Mouse (Mus musculus): ENCODE results near the gene Acbd5. TPM values are rescaled to one million over a fixed set of nuclear protein-coding genes. Genes with fewer than 3 reads are reported as not detected.

Acbd5 gene
- polyA plus RNA-seq, 1 experiment from 2014 or later, result 67.9 TPM

DNA sequence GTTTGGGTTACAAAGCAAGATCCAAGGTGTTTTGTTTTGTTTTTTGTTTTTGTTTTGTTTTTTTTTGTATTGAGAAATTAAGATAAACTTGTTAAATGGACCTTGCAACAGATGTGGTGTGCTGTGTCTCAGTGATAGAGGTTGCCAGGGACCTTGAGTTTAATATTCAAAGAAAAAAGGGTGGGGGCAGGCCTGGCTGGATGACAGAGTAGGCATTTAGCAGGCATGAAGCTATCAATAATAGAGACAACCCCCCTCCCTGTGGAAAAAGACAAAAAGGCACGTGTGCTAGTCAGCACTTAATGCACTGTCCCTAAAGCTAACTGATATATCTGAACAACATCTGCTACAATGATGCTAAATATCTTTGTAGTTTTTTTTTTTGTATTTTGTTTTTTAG, 3.4 kb downstream of the Acbd5 start:
- Histone ChIP-seq H3K36me3 (peaks cover 4% of the 10 kb centered on the region; the same call in 1 of the 2 replicates), H3K27me3 (no peaks in the 10 kb centered on the region), H3K4me1 (0 out of 2 replicates have a peak, but pooled peaks cover 3% of the 10 kb centered on the region), H3K4me2 (replicated peaks) (no peak overlapping the region), H3K9me3 (replicated peaks) (no peaks in the 10 kb centered on the region), H3K4me3 (no peak overlapping the region), H3K27ac (no peak overlapping the region), H3K9ac (no peak overlapping the region)
- no peak for ATAC-seq (ENCODE audit: low FRiP score)
- 70% methylated on average over 1 of the region's 1 CpGs for WGBS

DNA sequence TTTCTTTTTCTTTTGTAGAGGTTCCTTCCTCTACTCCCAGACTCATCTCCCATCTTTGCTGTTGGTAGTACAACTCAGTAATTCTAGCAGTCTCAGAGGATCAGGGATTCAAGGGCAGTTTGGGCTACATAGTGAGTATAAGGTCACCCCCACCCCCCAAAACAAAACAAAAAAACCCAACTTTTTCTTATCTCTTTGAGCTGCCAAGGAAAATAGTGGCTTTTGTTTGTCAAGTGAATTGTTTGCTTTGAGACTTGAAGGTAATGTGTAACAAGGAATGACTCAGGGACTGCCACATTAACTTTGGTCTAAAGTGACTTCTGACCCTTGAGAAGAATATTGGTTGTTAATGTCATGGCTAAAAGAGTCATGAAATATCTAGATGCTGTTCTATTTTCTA, 7.9 kb downstream of the Acbd5 start:
- Histone ChIP-seq H3K9me3 (replicated peaks) (no peaks in the 10 kb centered on the region), H3K4me3 (no peak overlapping the region), H3K9ac (no peak overlapping the region), H3K27ac (no peak overlapping the region), H3K27me3 (no peaks in the 10 kb centered on the region), H3K4me1 (no peaks in the 10 kb centered on the region), H3K4me2 (replicated peaks) (no peak overlapping the region), H3K36me3 (peaks cover 34% of the 10 kb centered on the region)
- ATAC-seq (ENCODE audit: low FRiP score), result no peak

DNA sequence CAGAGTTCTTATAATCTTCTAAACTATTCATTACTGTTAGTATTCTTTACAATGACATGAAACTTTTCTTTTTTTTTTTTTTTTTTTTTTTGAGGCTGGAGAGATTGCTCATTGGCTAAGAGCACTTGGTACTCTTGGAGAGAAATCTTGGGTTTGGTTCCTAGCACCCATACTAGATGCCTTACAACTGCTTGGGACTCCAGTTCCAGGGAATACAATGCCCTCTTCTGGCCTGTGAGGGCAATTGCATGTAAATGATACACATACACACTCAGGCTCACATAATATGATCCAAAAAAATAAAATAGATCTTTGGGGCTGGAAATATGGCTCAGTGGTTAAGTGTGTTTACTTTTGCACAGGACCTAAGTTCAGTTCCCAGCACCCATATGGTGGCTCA, 8.8 kb downstream of the Acbd5 start:
- H3K27me3 ChIP-seq, result no peaks in the 10 kb centered on the region
- no peaks in the 10 kb centered on the region for H3K4me1 ChIP-seq
- no peak overlapping the region for H3K27ac ChIP-seq
- H3K4me3 ChIP-seq, result no peak overlapping the region
- ATAC-seq (ENCODE audit: low FRiP score), result no peak
- no peak overlapping the region for H3K9ac ChIP-seq
- H3K36me3 ChIP-seq, result peaks cover 43% of the 10 kb centered on the region
- H3K4me2 ChIP-seq (replicated peaks), result no peak overlapping the region
- H3K9me3 ChIP-seq (replicated peaks), result no peaks in the 10 kb centered on the region

DNA sequence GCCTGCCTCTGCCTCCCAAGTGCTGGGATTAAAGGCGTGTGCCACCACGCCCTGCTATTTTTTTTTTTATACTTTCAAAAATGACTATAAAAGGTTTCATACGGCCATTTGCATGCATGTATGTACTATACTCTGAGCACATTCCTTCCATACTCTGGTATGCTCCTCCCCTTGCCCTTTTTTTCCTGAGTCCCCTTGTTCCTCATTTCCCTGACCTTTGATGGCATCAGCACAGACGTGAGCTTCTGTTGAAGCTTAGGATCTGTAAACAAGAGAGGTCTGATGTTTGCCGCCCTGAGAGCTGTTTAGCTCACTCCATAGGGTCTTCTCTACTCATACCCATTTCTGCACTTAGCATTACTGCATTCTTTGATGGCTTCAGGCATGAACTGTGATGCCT, 9.7 kb downstream of the Acbd5 start:
- no peak overlapping the region for H3K9ac ChIP-seq
- H3K4me2 ChIP-seq (replicated peaks), result no peak overlapping the region
- H3K36me3 ChIP-seq, result peaks cover 45% of the 10 kb centered on the region
- no peak for ATAC-seq (ENCODE audit: low FRiP score)
- H3K27ac ChIP-seq, result no peak overlapping the region
- H3K4me3 ChIP-seq, result no peak overlapping the region
- H3K9me3 ChIP-seq (replicated peaks), result no peaks in the 10 kb centered on the region
- WGBS, result 93% methylated on average over 5 of the region's 5 CpGs
- H3K4me1 ChIP-seq, result no peaks in the 10 kb centered on the region
- H3K27me3 ChIP-seq, result no peaks in the 10 kb centered on the region

DNA sequence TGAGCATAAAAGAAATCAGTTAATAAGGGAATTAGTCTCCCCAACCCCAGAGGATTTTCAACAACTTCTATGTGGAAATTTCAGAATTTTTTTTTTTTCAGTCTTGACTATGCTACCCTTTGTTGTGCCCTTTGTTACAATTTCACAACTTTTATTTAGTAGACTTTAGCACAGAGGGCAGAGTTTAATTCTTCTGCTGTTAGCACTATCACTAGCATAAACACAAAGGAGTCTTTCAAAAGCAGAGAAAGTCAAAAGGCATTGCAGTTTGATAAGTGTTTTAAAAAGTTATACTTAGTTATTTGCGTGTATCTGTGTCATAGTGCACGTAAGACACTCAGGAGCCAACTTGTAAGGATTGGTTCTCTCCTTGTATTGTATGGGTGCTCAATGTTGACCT, 10.6 kb downstream of the Acbd5 start:
- Histone ChIP-seq H3K27me3 (no peaks in the 10 kb centered on the region), H3K9me3 (replicated peaks) (no peaks in the 10 kb centered on the region), H3K4me1 (no peaks in the 10 kb centered on the region), H3K4me2 (replicated peaks) (no peak overlapping the region), H3K4me3 (no peak overlapping the region), H3K27ac (no peak overlapping the region), H3K9ac (no peak overlapping the region), H3K36me3 (peaks cover 51% of the 10 kb centered on the region)
- no peak for ATAC-seq (ENCODE audit: low FRiP score)
- 98% methylated on average over 2 of the region's 2 CpGs for WGBS

DNA sequence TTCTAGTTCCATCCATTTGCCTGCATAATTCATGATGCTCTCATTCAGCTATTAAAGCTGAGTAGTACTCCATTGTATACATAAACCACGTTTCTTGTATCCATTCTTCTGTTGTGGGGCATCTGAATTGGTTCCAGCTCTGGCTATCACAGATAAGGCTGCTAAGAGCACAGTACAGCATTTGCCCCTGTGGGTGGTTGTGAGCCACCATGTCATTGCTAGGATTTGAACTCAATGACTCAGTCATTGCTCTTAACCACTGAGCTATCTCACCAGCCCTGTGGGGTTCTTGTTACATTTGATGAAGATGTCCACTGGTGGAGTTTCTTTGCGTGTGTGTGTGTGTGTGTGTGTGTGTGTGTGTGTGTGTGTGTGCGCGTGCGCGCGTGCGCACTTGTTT, 16.6 kb downstream of the Acbd5 start:
- no peak overlapping the region for H3K4me2 ChIP-seq (replicated peaks)
- H3K4me1 ChIP-seq, result no peaks in the 10 kb centered on the region
- peaks cover 69% of the 10 kb centered on the region for H3K36me3 ChIP-seq
- H3K9ac ChIP-seq, result no peak overlapping the region
- H3K27ac ChIP-seq, result no peak overlapping the region
- WGBS, result 96% methylated on average over 8 of the region's 8 CpGs
- ATAC-seq (ENCODE audit: low FRiP score), result no peak
- H3K9me3 ChIP-seq (replicated peaks), result no peaks in the 10 kb centered on the region
- no peaks in the 10 kb centered on the region for H3K27me3 ChIP-seq
- no peak overlapping the region for H3K4me3 ChIP-seq

DNA sequence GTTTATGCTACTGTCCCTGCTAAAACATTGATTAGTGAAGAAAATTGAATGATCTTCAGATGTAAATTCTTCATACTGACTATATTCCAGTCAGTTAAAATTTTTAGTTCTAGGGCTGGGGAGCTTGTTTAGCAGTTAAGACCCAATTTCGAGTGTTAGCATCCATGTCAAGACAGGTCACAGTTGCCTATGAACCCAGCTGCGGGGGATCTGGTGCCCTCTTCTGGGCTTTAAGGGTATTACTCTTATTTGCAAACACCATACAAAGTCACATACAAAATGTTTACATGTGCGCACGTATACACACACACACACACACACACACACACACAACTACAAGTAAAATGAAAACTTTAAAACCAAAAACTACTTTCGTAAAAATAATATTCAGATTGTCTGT, 24.2 kb downstream of the Acbd5 start:
- no peaks in the 10 kb centered on the region for H3K27me3 ChIP-seq
- whole genome bisulfite sequencing, result 51% methylated on average over 5 of the region's 5 CpGs
- H3K9me3 ChIP-seq (replicated peaks), result no peaks in the 10 kb centered on the region
- H3K36me3 ChIP-seq, result peaks cover 70% of the 10 kb centered on the region
- H3K9ac ChIP-seq, result no peak overlapping the region
- no peak for ATAC-seq (ENCODE audit: low FRiP score)
- no peak overlapping the region for H3K4me3 ChIP-seq
- H3K4me2 ChIP-seq (replicated peaks), result no peak overlapping the region
- H3K4me1 ChIP-seq, result no peaks in the 10 kb centered on the region
- H3K27ac ChIP-seq, result no peak overlapping the region

DNA sequence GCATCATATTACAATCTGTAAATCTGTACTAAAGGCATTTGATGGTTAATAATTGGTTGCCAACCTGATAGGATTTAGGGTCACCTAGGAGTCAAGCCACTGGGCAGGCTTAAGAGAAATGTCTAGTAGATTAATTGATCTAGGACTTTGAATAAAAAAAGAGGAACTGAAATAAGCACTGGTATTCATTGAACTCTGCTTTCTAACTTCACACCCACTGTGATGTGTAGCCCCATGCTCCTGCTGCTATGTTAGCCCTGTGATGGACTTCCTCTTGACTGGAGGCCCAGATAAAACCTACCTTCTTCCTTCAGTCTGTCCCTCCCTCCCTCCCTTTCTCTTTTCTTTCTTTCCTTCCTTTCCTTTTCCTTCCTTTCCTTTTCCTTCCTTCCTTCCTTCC, 29.1 kb downstream of the Acbd5 start:
- H3K4me3 ChIP-seq, result no peak overlapping the region
- peaks cover 45% of the 10 kb centered on the region for H3K36me3 ChIP-seq
- no peak overlapping the region for H3K9ac ChIP-seq
- no peak overlapping the region for H3K4me2 ChIP-seq (replicated peaks)
- H3K4me1 ChIP-seq, result no peaks in the 10 kb centered on the region
- H3K27ac ChIP-seq, result no peak overlapping the region
- no peak for ATAC-seq (ENCODE audit: low FRiP score)
- no peaks in the 10 kb centered on the region for H3K27me3 ChIP-seq
- H3K9me3 ChIP-seq (replicated peaks), result no peaks in the 10 kb centered on the region

DNA sequence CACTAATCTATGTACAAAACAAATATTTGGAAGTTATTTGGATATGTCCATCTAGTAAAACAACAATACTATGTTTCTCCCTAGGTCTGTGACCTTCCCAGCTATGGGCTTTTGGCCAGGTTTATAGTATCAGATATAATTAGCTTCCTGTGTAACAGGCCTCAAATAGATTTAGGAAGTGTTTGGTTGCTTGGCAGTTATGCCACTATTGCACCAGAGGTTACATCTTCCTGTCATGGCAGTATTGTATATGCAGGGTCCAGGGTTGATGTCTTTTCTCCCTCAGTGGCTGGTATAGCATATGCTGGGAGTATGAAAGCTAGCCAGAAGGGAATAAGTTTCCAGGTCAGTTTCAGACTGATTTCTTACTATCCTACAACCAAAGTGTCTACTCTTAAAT, 34.3 kb downstream of the Acbd5 start:
- H3K4me1 ChIP-seq, result no peaks in the 10 kb centered on the region
- no peak overlapping the region for H3K4me2 ChIP-seq (replicated peaks)
- no peak for ATAC-seq (ENCODE audit: low FRiP score)
- H3K27ac ChIP-seq, result no peak overlapping the region
- H3K9me3 ChIP-seq (replicated peaks), result no peaks in the 10 kb centered on the region
- H3K9ac ChIP-seq, result no peak overlapping the region
- peaks cover 14% of the 10 kb centered on the region for H3K36me3 ChIP-seq
- H3K27me3 ChIP-seq, result no peaks in the 10 kb centered on the region
- no peak overlapping the region for H3K4me3 ChIP-seq

DNA sequence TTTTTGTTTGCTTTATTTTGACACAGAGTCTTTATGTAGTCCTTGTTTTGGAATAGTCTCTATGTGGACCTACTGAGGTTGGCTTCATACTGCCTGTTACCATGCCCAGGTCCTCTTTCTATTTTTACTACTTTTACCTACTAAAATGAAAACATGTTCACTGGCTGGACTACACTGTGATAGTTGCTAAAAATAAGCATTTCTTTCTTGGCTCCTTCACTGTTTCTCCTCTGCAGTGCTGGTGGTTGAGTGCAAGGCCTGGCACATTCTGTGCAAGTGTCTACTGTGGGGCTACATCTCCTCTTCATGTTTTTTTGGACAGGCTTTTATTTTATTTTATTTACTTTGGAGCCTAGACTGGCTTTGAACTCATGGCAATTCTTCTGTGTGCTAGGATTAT, 51.6 kb downstream of the Acbd5 start:
- H3K27ac ChIP-seq, result no peak overlapping the region
- peaks cover 17% of the 10 kb centered on the region for H3K36me3 ChIP-seq

DNA sequence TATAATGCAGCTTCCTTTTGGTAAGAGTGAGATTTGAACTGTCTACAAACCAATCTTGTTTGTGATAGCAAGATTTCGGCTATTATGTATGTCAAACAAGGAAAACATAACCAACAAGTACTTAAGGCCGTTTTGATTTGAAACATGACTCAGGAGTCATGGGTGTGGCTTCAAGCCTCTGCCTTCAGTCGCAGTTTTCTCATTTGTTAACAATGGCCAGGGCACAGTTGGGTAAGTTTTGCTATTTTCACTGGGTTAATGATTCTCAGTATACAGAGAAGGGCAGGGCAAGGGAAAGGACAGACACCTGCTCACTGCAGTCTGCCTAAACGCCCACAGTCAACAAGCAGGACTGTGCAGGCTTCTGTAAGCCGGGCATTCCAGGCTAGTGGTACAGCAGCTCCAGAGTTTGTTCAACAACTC, 87.2 kb downstream of the Acbd5 start:
- Histone ChIP-seq H3K36me3 (no peaks in the 10 kb centered on the region), H3K9me3 (replicated peaks) (no peaks in the 10 kb centered on the region), H3K27me3 (no peaks in the 10 kb centered on the region), H3K4me3 (peak overlapping the region; percentile 79), H3K9ac (peak overlapping the region; percentile 77), H3K4me1 (peaks cover 29% of the 10 kb centered on the region), H3K4me2 (replicated peaks) (peak overlapping the region; percentile 79), H3K27ac (peak overlapping the region; percentile 99; the same call in 1 of the 2 replicates)
- 9% methylated on average over 5 of the region's 5 CpGs for WGBS
- ATAC-seq (ENCODE audit: low FRiP score), result no peak; the same call in 1 of the 2 replicates

More for the DNA sequence above, 51.6 kb downstream of the Acbd5 start:
- ATAC-seq (ENCODE audit: low FRiP score), result no peak
- no peaks in the 10 kb centered on the region for H3K4me1 ChIP-seq
- H3K9ac ChIP-seq, result no peak overlapping the region
- H3K27me3 ChIP-seq, result no peaks in the 10 kb centered on the region
- no peak overlapping the region for H3K4me2 ChIP-seq (replicated peaks)
- no peaks in the 10 kb centered on the region for H3K9me3 ChIP-seq (replicated peaks)
- H3K4me3 ChIP-seq, result no peak overlapping the region

DNA sequence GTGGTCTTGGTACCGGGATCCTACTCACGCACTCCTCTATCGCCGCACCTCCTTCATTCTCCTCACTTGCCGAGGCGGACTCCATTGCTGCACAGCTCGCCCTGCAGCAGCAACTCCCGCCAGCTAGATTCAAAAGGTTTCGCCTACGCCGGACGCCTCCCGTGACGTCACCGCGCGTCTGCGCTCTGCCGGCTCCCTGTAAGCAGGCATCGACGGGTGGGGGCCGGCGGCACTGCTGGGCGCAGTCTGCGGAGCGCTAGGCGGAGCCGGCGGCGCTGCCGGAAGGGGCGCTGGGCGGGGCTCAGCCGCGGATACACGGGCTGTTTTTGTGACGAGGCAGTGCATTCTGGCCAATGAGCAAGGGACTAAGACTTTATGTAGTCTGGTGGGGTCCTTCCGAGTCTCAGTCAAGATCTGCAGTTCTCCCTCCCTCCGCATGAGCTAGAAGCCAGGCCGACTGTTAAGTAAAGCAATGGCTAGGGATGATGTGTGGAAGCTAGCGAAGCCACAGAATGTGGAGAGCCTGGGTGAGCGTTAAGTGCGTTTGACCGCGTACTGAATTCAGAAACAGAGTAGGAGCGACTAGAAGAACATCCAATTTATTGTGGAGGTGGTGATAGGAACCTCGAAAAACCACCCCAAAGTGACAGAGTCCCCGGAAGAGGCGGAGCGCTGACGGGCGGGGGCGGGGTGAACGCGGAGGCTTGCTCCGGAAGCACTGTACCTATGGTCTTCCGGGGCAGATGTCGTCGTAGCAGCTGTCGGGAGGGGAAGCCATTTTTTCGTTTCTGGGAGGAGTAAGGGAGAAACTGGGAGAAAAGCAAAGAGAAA, 88.0 kb downstream of the Acbd5 start, which contains the start of the genes Mastl and Yme1l1:
Mastl (minus strand) TSS at position 248 of the 831 bp plus-strand sequence.
Yme1l1 (plus strand) TSS at position 593 of the 831 bp plus-strand sequence.
- WGBS, result under 1% methylated on average over 61 of the region's 61 CpGs
- Histone ChIP-seq H3K4me1 (peaks cover 29% of the 10 kb centered on the region), H3K27me3 (no peaks in the 10 kb centered on the region), H3K4me2 (replicated peaks) (peak within 1 kb of the TSS; percentile 79), H3K9ac (peak within 1 kb of the TSS; percentile 77), H3K27ac (peak within 1 kb of the TSS; percentile 99), H3K36me3 (peaks cover 1% of the 10 kb centered on the region; the same call in 1 of the 2 replicates), H3K4me3 (peak within 1 kb of the TSS; percentile 79), H3K9me3 (replicated peaks) (no peaks in the 10 kb centered on the region)
- peak; percentile 98 for ATAC-seq (ENCODE audit: low FRiP score)

DNA sequence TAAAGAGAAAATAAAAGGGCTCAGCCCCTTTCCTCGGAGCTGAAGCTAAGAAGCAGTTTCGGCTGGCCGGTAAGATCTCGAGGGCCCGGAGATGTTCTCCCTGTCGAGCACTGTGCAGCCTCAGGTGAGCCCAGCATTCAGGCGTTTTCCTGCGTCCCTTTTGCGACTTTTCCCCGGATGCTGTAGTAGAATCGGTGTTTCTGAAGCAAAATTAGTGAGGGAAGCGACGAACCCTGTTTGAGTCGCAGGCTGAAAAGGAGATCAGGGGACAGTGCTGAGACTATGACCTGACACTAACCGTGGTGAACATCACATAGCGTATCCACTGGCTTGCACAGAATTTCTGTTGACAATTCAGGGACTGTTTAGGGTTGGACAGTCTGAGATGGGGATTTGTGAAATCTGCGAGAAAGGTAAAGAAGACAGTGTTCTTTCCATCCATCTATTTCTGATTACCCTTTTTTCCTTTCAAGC, 88.7 kb downstream of the Acbd5 start:
- peaks cover 29% of the 10 kb centered on the region for H3K4me1 ChIP-seq
- peak overlapping the region; percentile 77 for H3K9ac ChIP-seq
- H3K27me3 ChIP-seq, result no peaks in the 10 kb centered on the region
- peaks cover 6% of the 10 kb centered on the region for H3K36me3 ChIP-seq
- WGBS, result under 1% methylated on average over 17 of the region's 17 CpGs
- ATAC-seq (ENCODE audit: low FRiP score), result peak; percentile 36
- peak overlapping the region; percentile 99 for H3K27ac ChIP-seq
- H3K4me2 ChIP-seq (replicated peaks), result peak overlapping the region; percentile 79
- H3K9me3 ChIP-seq (replicated peaks), result no peaks in the 10 kb centered on the region
- peak overlapping the region; percentile 79 for H3K4me3 ChIP-seq
